Mouse (Mus musculus) testis, postnatal 10 days (tissue): ENCODE measurements around the gene Gm7978.
"Not testable (repeated sequence)": the region's sequence is repeated elsewhere in the genome, so short reads cannot be mapped to it uniquely, and the experiment has no call there.

Experiments used
- DNase-seq: peaks from one replicate; pipeline ENCODE4 v3.0.0; 2021; ENCODE audit warnings: low spot score

Gm7978 gene

GRCm38 (mm10) chr5:95736073-95736472 lies at the start of gene Gm7978:
Gene Gm7978 (minus strand): TSS chr5:95736173.
- DNase-seq: not testable (repeated sequence)

GRCm38 (mm10) chr5:95775690-95776089 lies 39.7 kb upstream of the Gm7978 start, which contains the start of gene E330014E10Rik:
Gene E330014E10Rik (plus strand): TSS chr5:95775990.
- DNase-seq: not testable (repeated sequence)

- not testable (repeated sequence) for DNase-seq
These were observed 5.7 kb upstream of the Gm7978 start, which contains the start of gene Gm7982 for GRCm38 (mm10) chr5:95741714-95742113. Gene Gm7982 (plus strand): TSS chr5:95742014.
